ENCODE assay signal across 8 mouse cellular contexts in genomic region chr12:55560025-55560690, GRCm38 (mm10). TPM values are rescaled to one million over a fixed set of nuclear protein-coding genes. Genes with fewer than 3 reads are reported as not detected.
DNase-seq lines count a peak whose midpoint lies in the region; ATAC-seq and TF ChIP-seq lines count a peak whose summit lies in the region.

No protein-coding gene starts in this region.

- peak overlapping the region; percentile 47 for H3K4me2 ChIP-seq in embryonic facial prominence, embryonic 11.5 days (ENCODE audit: low read depth, low read length)
- peak overlapping the region; percentile 59 for H3K4me2 ChIP-seq in hindbrain, embryonic 16.5 days (ENCODE audit: low read length)
- H3K4me2 ChIP-seq in myocyte (ENCODE audit: low read depth), result peak overlapping the region; percentile 61

- peak overlapping the region; percentile 67 for H3K4me3 ChIP-seq in gastrocnemius, adult 2 months
- peak overlapping the region; percentile 19 for H3K4me3 ChIP-seq in embryonic facial prominence, embryonic 11.5 days (ENCODE audit: low read depth, low read length)
- peak overlapping the region; percentile 30 for H3K4me3 ChIP-seq in hindbrain, embryonic 16.5 days (ENCODE audit: low read length)
- H3K4me3 ChIP-seq in liver, adult 2 months (ENCODE audit: insufficient read depth, low read depth, low read length), result peak overlapping the region; percentile 29
- no peak overlapping the region for H3K4me3 ChIP-seq in myocyte
- no peak overlapping the region for H3K4me3 ChIP-seq in cerebellum, adult 2 months (replicated peaks; ENCODE audit: insufficient read depth, low read depth, low read length)

- H3K9me3 ChIP-seq in embryonic facial prominence, embryonic 11.5 days (replicated peaks; ENCODE audit: control insufficient read depth, low read length), result no peaks in the 10 kb centered on the region
- H3K9me3 ChIP-seq in hindbrain, embryonic 16.5 days (ENCODE audit: control insufficient read depth, low read length), result no peaks in the 10 kb centered on the region

- H3K4me1 ChIP-seq in embryonic facial prominence, embryonic 11.5 days (ENCODE audit: control insufficient read depth, insufficient read depth, low read length), result no peaks in the 10 kb centered on the region
- peaks cover 2% of the 10 kb centered on the region for H3K4me1 ChIP-seq in hindbrain, embryonic 16.5 days (ENCODE audit: control insufficient read depth, insufficient read depth, low read depth, low read length)
- no peaks in the 10 kb centered on the region for H3K4me1 ChIP-seq in liver, adult 2 months (ENCODE audit: control insufficient read depth, insufficient read depth, low read length)
- H3K4me1 ChIP-seq in cerebellum, adult 2 months (ENCODE audit: control insufficient read depth, insufficient read depth, low read length), result no peaks in the 10 kb centered on the region

- no peak overlapping the region for H3ac ChIP-seq in myocyte (ENCODE audit: control insufficient read depth, insufficient read length)

- 0 out of 2 replicates have a peak overlapping the region, but pooled peaks have one; percentile 28 for H3K9ac ChIP-seq in embryonic facial prominence, embryonic 11.5 days (replicated peaks; ENCODE audit: low read length)
- H3K9ac ChIP-seq in hindbrain, embryonic 16.5 days (ENCODE audit: low read depth, low read length), result peak overlapping the region; percentile 48
- no peak overlapping the region for H3K9ac ChIP-seq in liver, adult 2 months (ENCODE audit: low read depth, low read length)

- TF ChIP-seq POLR2A in liver, adult 2 months (IDR thresholded peaks at IDR 0.05; ENCODE audit: extremely low read depth, insufficient read depth, low read length), result no peak
- TF ChIP-seq POLR2A in myocyte (IDR thresholded peaks at IDR 0.05; ENCODE audit: insufficient read length, low read depth), result no peak
- no peak for TF ChIP-seq POLR2A in cerebellum, adult 2 months (IDR thresholded peaks at IDR 0.05; ENCODE audit: borderline replicate concordance, insufficient read depth, low read length)

- TF ChIP-seq CTCF in gastrocnemius, adult 2 months (IDR thresholded peaks at IDR 0.05), result no peak
- no peak for TF ChIP-seq CTCF in liver, adult 2 months (IDR thresholded peaks at IDR 0.05; ENCODE audit: low read depth, low read length)
- no peak for TF ChIP-seq CTCF in cerebellum, adult 2 months (IDR thresholded peaks at IDR 0.05; ENCODE audit: borderline replicate concordance, insufficient read depth, low read depth, low read length)

- intact Hi-C loops in gastrocnemius, adult 2 months (cut with DNase I), result no loop called here
- intact Hi-C loops in gastrocnemius, postnatal 36 days (cut with DNase I), result no loop called here
- intact Hi-C loops in left cerebral cortex, postnatal 25 days (cut with DNase I), result no loop called here

- H3K27me3 ChIP-seq in embryonic facial prominence, embryonic 11.5 days (ENCODE audit: control insufficient read depth, insufficient read depth, low read length), result no peaks in the 10 kb centered on the region
- no peaks in the 10 kb centered on the region for H3K27me3 ChIP-seq in hindbrain, embryonic 16.5 days (replicated peaks; ENCODE audit: control insufficient read depth, insufficient read depth, low read length)
- H3K27me3 ChIP-seq in liver, adult 2 months (ENCODE audit: control insufficient read depth, insufficient read depth, low read length), result 0 out of 2 replicates have a peak, but pooled peaks cover 1% of the 10 kb centered on the region
- H3K27me3 ChIP-seq in myocyte (ENCODE audit: control insufficient read depth, insufficient read depth, insufficient read length), result no peaks in the 10 kb centered on the region
- H3K27me3 ChIP-seq in cerebellum, adult 2 months (ENCODE audit: control insufficient read depth, insufficient read depth, low read length), result no peaks in the 10 kb centered on the region; the same call in 1 of the 2 replicates

- no peak for DNase-seq in gastrocnemius, adult 2 months
- DNase-seq in gastrocnemius, postnatal 36 days, result no peak
- peak; percentile 19 for DNase-seq in embryonic facial prominence, embryonic 11.5 days (ENCODE audit: low spot score)
- peak; percentile 32 for DNase-seq in liver, adult 2 months (ENCODE audit: extremely low read depth, low read depth, low spot score)
- DNase-seq in cerebellum, adult 2 months, result no peak
- no peak for DNase-seq in left cerebral cortex, postnatal 25 days (ENCODE audit: low spot score in 2 of 2)

- no peak for ATAC-seq in embryonic facial prominence, embryonic 11.5 days (replicated peaks; ENCODE audit: insufficient number of reproducible peaks, low FRiP score, low TSS enrichment, low read depth)
- ATAC-seq in hindbrain, embryonic 16.5 days, result no peak

- H3K36me3 ChIP-seq in embryonic facial prominence, embryonic 11.5 days (replicated peaks; ENCODE audit: control insufficient read depth, insufficient read depth, low read depth, low read length), result no peaks in the 10 kb centered on the region
- H3K36me3 ChIP-seq in hindbrain, embryonic 16.5 days (ENCODE audit: control insufficient read depth, insufficient read depth, low read length), result no peaks in the 10 kb centered on the region
- H3K36me3 ChIP-seq in liver, adult 2 months (ENCODE audit: control insufficient read depth, insufficient read depth, low read length), result no peaks in the 10 kb centered on the region
- no peaks in the 10 kb centered on the region for H3K36me3 ChIP-seq in myocyte (ENCODE audit: control insufficient read depth, insufficient read depth)

- H3K79me2 ChIP-seq in liver, adult 2 months (ENCODE audit: control insufficient read depth, insufficient read depth, low read length), result no peaks in the 10 kb centered on the region
- H3K79me2 ChIP-seq in myocyte (ENCODE audit: control insufficient read depth, insufficient read depth), result no peaks in the 10 kb centered on the region

- no peak overlapping the region for H3K27ac ChIP-seq in gastrocnemius, adult 2 months
- no peak overlapping the region for H3K27ac ChIP-seq in embryonic facial prominence, embryonic 11.5 days (replicated peaks; ENCODE audit: low read depth, low read length)
- no peak overlapping the region for H3K27ac ChIP-seq in hindbrain, embryonic 16.5 days (ENCODE audit: low read depth, low read length)
- no peak overlapping the region for H3K27ac ChIP-seq in liver, adult 2 months (replicated peaks; ENCODE audit: insufficient read depth, low read depth, low read length)
- no peak overlapping the region for H3K27ac ChIP-seq in cerebellum, adult 2 months (ENCODE audit: insufficient read depth, low read length)

- 15% methylated on average over 19 of the region's 19 CpGs for WGBS in embryonic facial prominence, embryonic 11.5 days
- 12% methylated on average over 19 of the region's 19 CpGs for WGBS in hindbrain, embryonic 16.5 days
- 12% methylated on average over 19 of the region's 19 CpGs for WGBS in liver, adult 2 months
- 9% methylated on average over 19 of the region's 19 CpGs for WGBS in cerebellum, adult 2 months

TF ChIP-seq in myocyte, 11 proteins besides CTCF, POLR2A, EP300 and RAD21:
- no peak for TF ChIP-seq E2F4 (IDR thresholded peaks at IDR 0.05; ENCODE audit: insufficient read depth)
- TF ChIP-seq SRF (IDR thresholded peaks at IDR 0.05; ENCODE audit: control insufficient read depth, insufficient read length, low read depth), result no peak
- TF ChIP-seq POLR2AphosphoS2 (IDR thresholded peaks at IDR 0.05; ENCODE audit: insufficient read length, low read depth), result no peak
- no peak for TF ChIP-seq USF1 (IDR thresholded peaks at IDR 0.05; ENCODE audit: low read depth)
- no peak for TF ChIP-seq MYOG (IDR thresholded peaks at IDR 0.05; ENCODE audit: control insufficient read depth in 1 of 3, insufficient read depth in 1 of 3, insufficient read length in 2 of 3, low read depth in 2 of 3)
- no peak for TF ChIP-seq TCF3 (IDR thresholded peaks at IDR 0.05; ENCODE audit: insufficient read length, low read depth)
- no peak for TF ChIP-seq CEBPB (IDR thresholded peaks at IDR 0.05; ENCODE audit: insufficient read depth, poor library complexity, severe bottlenecking)
- TF ChIP-seq MAX (IDR thresholded peaks at IDR 0.05; ENCODE audit: low read depth), result no peak
- no peak for TF ChIP-seq MYOD1 (IDR thresholded peaks at IDR 0.05; ENCODE audit: control insufficient read depth in 1 of 3, insufficient read length in 2 of 3, low read depth in 2 of 3)
- no peak for TF ChIP-seq TCF12 (IDR thresholded peaks at IDR 0.05; ENCODE audit: insufficient read depth, poor library complexity, severe bottlenecking)
- no peak for TF ChIP-seq REST (IDR thresholded peaks at IDR 0.05; ENCODE audit: insufficient read depth, insufficient read length)

RNA-seq across cellular contexts. Expression of gene Aldoart2, which starts 4.9 kb away (rescaled TPM):
- under 1 TPM; 0.28 to 0.38 TPM for total RNA-seq in gastrocnemius, adult 2 months (2021)
- under 1 TPM; 0.30 to 0.31 TPM for total RNA-seq in gastrocnemius, postnatal 36 days (2021)
- polyA plus RNA-seq in embryonic facial prominence, embryonic 11.5 days (2014; fragmentation: Nextera tagmentation; extraction: Ambion mirVana), result 0.25 TPM in 2 replicates
- not detected in 2 replicates for polyA plus RNA-seq in hindbrain, embryonic 16.5 days (2015; fragmentation: Nextera tagmentation; extraction: Ambion mirVana)
- total RNA-seq in liver, adult 2 months (2014; rRNA removed), result not detected in 2 replicates
- polyA plus RNA-seq in liver, adult 2 months (2012; rRNA removed), result not detected in 2 replicates
- 0.04 TPM for polyA plus RNA-seq in myocyte (2012; fragmentation: generic; extraction: Trizol)
- 0.06 and 0.08 TPM in 2 replicates for polyA plus RNA-seq in cerebellum, adult 2 months (2012; rRNA removed)
- total RNA-seq in left cerebral cortex, postnatal 25 days (2021), result not detected

RNA-seq across cellular contexts. Expression of gene Insm2, which starts 39.1 kb away (rescaled TPM):
- not detected for total RNA-seq in gastrocnemius, adult 2 months (2021)
- not detected for total RNA-seq in gastrocnemius, postnatal 36 days (2021)
- 0.28 and 0.48 TPM in 2 replicates for polyA plus RNA-seq in embryonic facial prominence, embryonic 11.5 days (2014; fragmentation: Nextera tagmentation; extraction: Ambion mirVana)
- polyA plus RNA-seq in hindbrain, embryonic 16.5 days (2015; fragmentation: Nextera tagmentation; extraction: Ambion mirVana), result 1.4 and 1.9 TPM in 2 replicates
- total RNA-seq in liver, adult 2 months (2014; rRNA removed), result not detected in 2 replicates
- polyA plus RNA-seq in liver, adult 2 months (2012; rRNA removed), result not detected in 2 replicates
- polyA plus RNA-seq in myocyte (2012; fragmentation: generic; extraction: Trizol), result not detected
- polyA plus RNA-seq in cerebellum, adult 2 months (2012; rRNA removed), result 0.03 and 0.06 TPM in 2 replicates
- under 1 TPM; 0.30 to 0.37 TPM for total RNA-seq in left cerebral cortex, postnatal 25 days (2021)

Comparison
In these comparisons a context has a peak if more than half of its experiments do, and no peak if none do; other contexts are left out.
1. DNase-seq: peak in embryonic facial prominence, embryonic 11.5 days (single experiment) and liver, adult 2 months (single experiment); none in gastrocnemius, adult 2 months (single experiment), gastrocnemius, postnatal 36 days (0 of 2), cerebellum, adult 2 months (0 of 2) and left cerebral cortex, postnatal 25 days (0 of 2).
2. H3K4me3 ChIP-seq: peak in gastrocnemius, adult 2 months (single experiment), embryonic facial prominence, embryonic 11.5 days (single experiment), hindbrain, embryonic 16.5 days (single experiment) and liver, adult 2 months (single experiment); none in myocyte (single experiment) and cerebellum, adult 2 months (single experiment).
3. Peak in every context shown above with its lines, with median percentiles within 50 percentile points of each other: H3K4me2 ChIP-seq.